Mouse (Mus musculus): Measurements from ENCODE around the gene Cdh12. TPM values are rescaled to one million over a fixed set of nuclear protein-coding genes. Genes with fewer than 3 reads are reported as not detected.
"Not testable (repeated sequence)": the region's sequence is repeated elsewhere in the genome, so short reads cannot be mapped to it uniquely, and the experiment has no call there.

Gene Cdh12
- polyA plus RNA-seq, 1 experiment = 0.73 TPM

DNA sequence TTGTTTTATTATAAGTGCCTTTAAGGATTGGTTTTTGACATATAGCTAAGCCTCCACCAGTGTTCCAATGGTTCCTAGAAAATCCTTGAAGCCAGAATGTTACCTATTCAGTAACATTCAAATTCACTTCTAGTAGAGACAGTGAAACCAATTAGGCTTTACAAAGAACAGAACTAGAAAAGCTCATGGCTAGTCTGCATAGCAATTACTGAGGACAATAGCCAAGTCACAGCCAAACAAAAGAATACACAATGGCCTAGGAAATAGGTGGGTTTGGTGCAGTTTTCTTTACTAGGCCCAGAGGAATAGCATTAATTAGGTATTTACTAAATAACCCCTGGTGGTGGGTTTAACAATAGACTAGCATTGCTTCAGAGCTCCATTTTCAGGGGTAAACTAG is 917.3 kb downstream of the Cdh12 start:
- Histone ChIP-seq H3K4me1 (ENCODE audit: control insufficient read depth, insufficient read depth, low read length) (no peaks in the 10 kb centered on the region), H3K36me3 (ENCODE audit: control insufficient read depth, insufficient read depth, low read length) (no peaks in the 10 kb centered on the region), H3K27me3 (ENCODE audit: control insufficient read depth, insufficient read depth, low read length) (no peaks in the 10 kb centered on the region), H3K27ac (ENCODE audit: control insufficient read depth, insufficient read depth, low read depth, low read length) (no peak overlapping the region), H3K4me3 (ENCODE audit: control insufficient read depth, low read depth, low read length) (no peak overlapping the region)
- TF ChIP-seq CTCF (IDR thresholded peaks at IDR 0.05; ENCODE audit: control insufficient read depth, insufficient read depth, insufficient replicate concordance, low read depth, low read length) (no peak), POLR2A (IDR thresholded peaks at IDR 0.05; ENCODE audit: control insufficient read depth, low read depth, low read length) (no peak)

- Histone ChIP-seq H3K4me1 (ENCODE audit: control insufficient read depth, insufficient read depth, low read length) (no peaks in the 10 kb centered on the region), H3K4me3 (ENCODE audit: control insufficient read depth, low read depth, low read length) (no peak overlapping the region), H3K27me3 (ENCODE audit: control insufficient read depth, insufficient read depth, low read length) (no peaks in the 10 kb centered on the region), H3K36me3 (ENCODE audit: control insufficient read depth, insufficient read depth, low read length) (no peaks in the 10 kb centered on the region), H3K27ac (ENCODE audit: control insufficient read depth, insufficient read depth, low read depth, low read length) (no peak overlapping the region)
- TF ChIP-seq POLR2A (IDR thresholded peaks at IDR 0.05; ENCODE audit: control insufficient read depth, low read depth, low read length) (no peak), CTCF (IDR thresholded peaks at IDR 0.05; ENCODE audit: control insufficient read depth, insufficient read depth, insufficient replicate concordance, low read depth, low read length) (no peak)
Measured at GRCm38 (mm10) chr15:21375460-21375859, 926.4 kb downstream of the Cdh12 start.

GRCm38 (mm10) chr15:21375871-21376270 is 926.8 kb downstream of the Cdh12 start:
- TF ChIP-seq CTCF (IDR thresholded peaks at IDR 0.05; ENCODE audit: control insufficient read depth, insufficient read depth, insufficient replicate concordance, low read depth, low read length) = no peak
- TF ChIP-seq POLR2A (IDR thresholded peaks at IDR 0.05; ENCODE audit: control insufficient read depth, low read depth, low read length) = no peak
- no peaks in the 10 kb centered on the region for H3K4me1 ChIP-seq (ENCODE audit: control insufficient read depth, insufficient read depth, low read length)
- H3K4me3 ChIP-seq (ENCODE audit: control insufficient read depth, low read depth, low read length) = no peak overlapping the region
- H3K27ac ChIP-seq (ENCODE audit: control insufficient read depth, insufficient read depth, low read depth, low read length) = no peak overlapping the region
- H3K36me3 ChIP-seq (ENCODE audit: control insufficient read depth, insufficient read depth, low read length) = no peaks in the 10 kb centered on the region
- no peaks in the 10 kb centered on the region for H3K27me3 ChIP-seq (ENCODE audit: control insufficient read depth, insufficient read depth, low read length)

- H3K4me3 ChIP-seq (ENCODE audit: control insufficient read depth, low read depth, low read length); H3K27ac ChIP-seq (ENCODE audit: control insufficient read depth, insufficient read depth, low read depth, low read length); H3K36me3 ChIP-seq (ENCODE audit: control insufficient read depth, insufficient read depth, low read length); H3K27me3 ChIP-seq (ENCODE audit: control insufficient read depth, insufficient read depth, low read length); H3K4me1 ChIP-seq (ENCODE audit: control insufficient read depth, insufficient read depth, low read length): not testable (repeated sequence)
Measured at GRCm38 (mm10) chr15:21391442-21391841, 942.4 kb downstream of the Cdh12 start.

GRCm38 (mm10) chr15:21393080-21393479 is 944.0 kb downstream of the Cdh12 start:
- Histone ChIP-seq H3K27me3 (ENCODE audit: control insufficient read depth, insufficient read depth, low read length) (no peaks in the 10 kb centered on the region), H3K27ac (ENCODE audit: control insufficient read depth, insufficient read depth, low read depth, low read length) (no peak overlapping the region), H3K36me3 (ENCODE audit: control insufficient read depth, insufficient read depth, low read length) (no peaks in the 10 kb centered on the region), H3K4me1 (ENCODE audit: control insufficient read depth, insufficient read depth, low read length) (no peaks in the 10 kb centered on the region), H3K4me3 (ENCODE audit: control insufficient read depth, low read depth, low read length) (no peak overlapping the region)
- TF ChIP-seq CTCF (IDR thresholded peaks at IDR 0.05; ENCODE audit: control insufficient read depth, insufficient read depth, insufficient replicate concordance, low read depth, low read length) = no peak
- TF ChIP-seq POLR2A (IDR thresholded peaks at IDR 0.05; ENCODE audit: control insufficient read depth, low read depth, low read length) = no peak

- H3K27me3 ChIP-seq (ENCODE audit: control insufficient read depth, insufficient read depth, low read length) = no peaks in the 10 kb centered on the region
- H3K36me3 ChIP-seq (ENCODE audit: control insufficient read depth, insufficient read depth, low read length) = no peaks in the 10 kb centered on the region
- no peak overlapping the region for H3K4me3 ChIP-seq (ENCODE audit: control insufficient read depth, low read depth, low read length)
- no peak overlapping the region for H3K27ac ChIP-seq (ENCODE audit: control insufficient read depth, insufficient read depth, low read depth, low read length)
- H3K4me1 ChIP-seq (ENCODE audit: control insufficient read depth, insufficient read depth, low read length) = no peaks in the 10 kb centered on the region
- no peak for TF ChIP-seq POLR2A (IDR thresholded peaks at IDR 0.05; ENCODE audit: control insufficient read depth, low read depth, low read length)
- no peak for TF ChIP-seq CTCF (IDR thresholded peaks at IDR 0.05; ENCODE audit: control insufficient read depth, insufficient read depth, insufficient replicate concordance, low read depth, low read length)
Measured at GRCm38 (mm10) chr15:21405196-21405595, 956.1 kb downstream of the Cdh12 start.

DNA sequence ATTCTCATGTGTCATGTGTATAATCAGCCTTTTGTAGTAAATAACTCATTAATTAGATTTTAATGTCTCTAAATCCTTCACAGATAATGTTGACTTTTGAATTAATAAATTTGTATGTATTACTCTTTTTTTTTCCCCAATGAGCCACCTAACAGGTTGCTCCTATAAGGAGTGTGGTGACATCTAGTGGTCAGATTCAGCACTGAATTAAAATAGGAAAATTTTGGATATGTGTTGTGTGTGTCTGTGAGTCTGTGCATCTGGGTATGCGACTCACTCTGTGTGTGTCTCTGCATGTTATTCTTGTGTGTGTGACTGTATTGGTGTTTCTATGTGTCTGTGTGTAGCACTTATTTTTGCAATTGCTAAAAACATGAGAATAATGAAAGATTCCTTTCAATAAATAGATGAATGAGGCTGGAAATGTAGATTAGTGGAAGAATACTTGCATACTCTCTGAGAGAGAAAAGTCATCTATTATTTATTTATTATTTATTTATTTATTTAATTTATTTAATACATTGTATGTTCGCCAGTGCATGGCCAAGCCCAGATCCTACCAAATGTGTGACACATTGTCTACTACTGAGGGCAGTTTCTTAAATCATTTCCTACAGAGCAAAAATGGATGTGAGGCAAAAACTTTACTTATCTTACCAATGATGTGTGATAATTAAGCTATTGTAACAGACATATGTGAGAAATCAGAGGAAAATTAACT is 958.4 kb downstream of the Cdh12 start:
- Histone ChIP-seq H3K4me1 (ENCODE audit: control insufficient read depth, insufficient read depth, low read length) (no peaks in the 10 kb centered on the region), H3K27me3 (ENCODE audit: control insufficient read depth, insufficient read depth, low read length) (no peaks in the 10 kb centered on the region), H3K27ac (ENCODE audit: control insufficient read depth, insufficient read depth, low read depth, low read length) (no peak overlapping the region), H3K4me3 (ENCODE audit: control insufficient read depth, low read depth, low read length) (no peak overlapping the region), H3K36me3 (ENCODE audit: control insufficient read depth, insufficient read depth, low read length) (no peaks in the 10 kb centered on the region)
- TF ChIP-seq CTCF (IDR thresholded peaks at IDR 0.05; ENCODE audit: control insufficient read depth, insufficient read depth, insufficient replicate concordance, low read depth, low read length) = no peak
- no peak for TF ChIP-seq POLR2A (IDR thresholded peaks at IDR 0.05; ENCODE audit: control insufficient read depth, low read depth, low read length)

GRCm38 (mm10) chr15:21437347-21437746 is 988.3 kb downstream of the Cdh12 start:
- Histone ChIP-seq H3K27ac (ENCODE audit: control insufficient read depth, insufficient read depth, low read depth, low read length) (no peak overlapping the region), H3K4me1 (ENCODE audit: control insufficient read depth, insufficient read depth, low read length) (no peaks in the 10 kb centered on the region), H3K4me3 (ENCODE audit: control insufficient read depth, low read depth, low read length) (no peak overlapping the region), H3K27me3 (ENCODE audit: control insufficient read depth, insufficient read depth, low read length) (no peaks in the 10 kb centered on the region), H3K36me3 (ENCODE audit: control insufficient read depth, insufficient read depth, low read length) (no peaks in the 10 kb centered on the region)
- no peak for TF ChIP-seq CTCF (IDR thresholded peaks at IDR 0.05; ENCODE audit: control insufficient read depth, insufficient read depth, insufficient replicate concordance, low read depth, low read length)
- no peak for TF ChIP-seq POLR2A (IDR thresholded peaks at IDR 0.05; ENCODE audit: control insufficient read depth, low read depth, low read length)
